Comparison of ENCODE assay signal across 8 mouse cellular contexts in genomic region chr12:111671431-111671902, GRCm38 (mm10). TPM values are rescaled to one million over a fixed set of nuclear protein-coding genes. Genes with fewer than 3 reads are reported as not detected.
DNase-seq lines count a peak whose midpoint lies in the region; ATAC-seq lines count a peak whose summit lies in the region.

No protein-coding gene starts in this region.

- ATAC-seq in heart, embryonic 16.5 days (replicated peaks; ENCODE audit: extremely low read depth, insufficient read depth, low FRiP score) = no peak
- ATAC-seq in lung, embryonic 15.5 days (ENCODE audit: borderline replicate concordance, extremely low read depth, low FRiP score, low TSS enrichment) = no peak; the same call in 1 of the 2 replicates
- peak; percentile 21; the same call in 1 of the 2 replicates for ATAC-seq in neutrophil, adult 5-6 weeks (ENCODE audit: extremely low read depth, insufficient number of reproducible peaks, low FRiP score, poor library complexity, severe bottlenecking)
- no peak for ATAC-seq in granulocyte monocyte progenitor cell, adult 5-6 weeks (replicated peaks; ENCODE audit: poor library complexity, severe bottlenecking)

- H3K4me2 ChIP-seq in heart, embryonic 16.5 days (ENCODE audit: low read depth, low read length) = peak overlapping the region; percentile 98
- peak overlapping the region; percentile 98 for H3K4me2 ChIP-seq in lung, embryonic 15.5 days

- H3K4me1 ChIP-seq in heart, embryonic 16.5 days (ENCODE audit: control insufficient read depth, insufficient read depth, low read length) = peaks cover 47% of the 10 kb centered on the region
- peaks cover 49% of the 10 kb centered on the region for H3K4me1 ChIP-seq in lung, embryonic 15.5 days

- peak overlapping the region; percentile 51; the same call in 1 of the 2 replicates for H3K27ac ChIP-seq in heart, embryonic 16.5 days (ENCODE audit: low read length)
- H3K27ac ChIP-seq in lung, embryonic 15.5 days = no peak overlapping the region

- H3K9me3 ChIP-seq in heart, embryonic 16.5 days (replicated peaks; ENCODE audit: control insufficient read depth, low read length) = no peaks in the 10 kb centered on the region
- H3K9me3 ChIP-seq in lung, embryonic 15.5 days = no peaks in the 10 kb centered on the region

- H3K36me3 ChIP-seq in heart, embryonic 16.5 days (ENCODE audit: control insufficient read depth, insufficient read depth) = no peaks in the 10 kb centered on the region
- no peaks in the 10 kb centered on the region for H3K36me3 ChIP-seq in lung, embryonic 15.5 days

- H3K4me3 ChIP-seq in heart, embryonic 16.5 days (ENCODE audit: low read length) = peak overlapping the region; percentile 76
- H3K4me3 ChIP-seq in lung, embryonic 15.5 days = peak overlapping the region; percentile 53

- H3K27me3 ChIP-seq in heart, embryonic 16.5 days (ENCODE audit: control insufficient read depth, insufficient read depth, low read length) = no peaks in the 10 kb centered on the region; the same call in 1 of the 2 replicates
- H3K27me3 ChIP-seq in lung, embryonic 15.5 days = peaks cover 48% of the 10 kb centered on the region

- WGBS in heart, embryonic 16.5 days = under 1% methylated on average over 34 of the region's 34 CpGs
- 0% methylated on average over 34 of the region's 34 CpGs for WGBS in lung, embryonic 15.5 days

- H3K9ac ChIP-seq in heart, embryonic 16.5 days (ENCODE audit: low read length) = peak overlapping the region; percentile 82
- peak overlapping the region; percentile 43 for H3K9ac ChIP-seq in lung, embryonic 15.5 days

- peak; percentile 70 to 72 for DNase-seq in B cell, adult 2 months
- DNase-seq in R1 (ENCODE audit: low read depth, low spot score) = peak; percentile 55
- peak; percentile 67 for DNase-seq in embryo, embryonic 11 days
- peak; percentile 48 to 78 for DNase-seq in kidney, postnatal 36 days

RNA-seq across cellular contexts. Expression of gene Ckb, which starts 0.7 kb away (rescaled TPM):
- 388 and 414 TPM in 2 replicates for polyA plus RNA-seq in heart, embryonic 16.5 days (2015; fragmentation: Nextera tagmentation; extraction: Ambion mirVana)
- 252 and 268 TPM in 2 replicates for polyA plus RNA-seq in lung, embryonic 15.5 days (2015; fragmentation: Nextera tagmentation; extraction: Ambion mirVana)
- total RNA-seq in neutrophil, adult 5-6 weeks (2017) = 4.3 and 4.5 TPM in 2 replicates
- 4.2 TPM in 1 of 2 replicates, not detected in the other for total RNA-seq in granulocyte monocyte progenitor cell, adult 5-6 weeks (2014; fragmentation: Nextera tagmentation)
- 0.57 and 1.4 TPM in 2 replicates for total RNA-seq in granulocyte monocyte progenitor cell, adult 5-6 weeks (2017)

RNA-seq across cellular contexts. Expression of gene Trmt61a, which starts 6.4 kb away (rescaled TPM):
- polyA plus RNA-seq in heart, embryonic 16.5 days (2015; fragmentation: Nextera tagmentation; extraction: Ambion mirVana) = 7.7 and 8.5 TPM in 2 replicates
- 11.1 and 13.7 TPM in 2 replicates for polyA plus RNA-seq in lung, embryonic 15.5 days (2015; fragmentation: Nextera tagmentation; extraction: Ambion mirVana)
- total RNA-seq in neutrophil, adult 5-6 weeks (2017) = 2.7 and 3.6 TPM in 2 replicates
- 18.6 and 21.9 TPM in 2 replicates for total RNA-seq in granulocyte monocyte progenitor cell, adult 5-6 weeks (2014; fragmentation: Nextera tagmentation)
- 10.0 and 10.1 TPM in 2 replicates for total RNA-seq in granulocyte monocyte progenitor cell, adult 5-6 weeks (2017)

RNA-seq across cellular contexts. Expression of gene Bag5, which starts 41.6 kb away (rescaled TPM):
- polyA plus RNA-seq in heart, embryonic 16.5 days (2015; fragmentation: Nextera tagmentation; extraction: Ambion mirVana) = 40.9 and 42.9 TPM in 2 replicates
- polyA plus RNA-seq in lung, embryonic 15.5 days (2015; fragmentation: Nextera tagmentation; extraction: Ambion mirVana) = 49.4 and 52.2 TPM in 2 replicates
- 19.8 and 20.5 TPM in 2 replicates for total RNA-seq in neutrophil, adult 5-6 weeks (2017)
- total RNA-seq in granulocyte monocyte progenitor cell, adult 5-6 weeks (2014; fragmentation: Nextera tagmentation) = 28.0 and 32.0 TPM in 2 replicates
- total RNA-seq in granulocyte monocyte progenitor cell, adult 5-6 weeks (2017) = 33.3 and 41.2 TPM in 2 replicates

RNA-seq across cellular contexts. Expression of gene Apopt1, which starts 41.6 kb away (rescaled TPM):
- polyA plus RNA-seq in heart, embryonic 16.5 days (2015; fragmentation: Nextera tagmentation; extraction: Ambion mirVana) = 40.2 and 43.9 TPM in 2 replicates
- 43.7 and 47.9 TPM in 2 replicates for polyA plus RNA-seq in lung, embryonic 15.5 days (2015; fragmentation: Nextera tagmentation; extraction: Ambion mirVana)
- total RNA-seq in neutrophil, adult 5-6 weeks (2017) = 19.5 and 25.1 TPM in 2 replicates
- 49.6 and 51.3 TPM in 2 replicates for total RNA-seq in granulocyte monocyte progenitor cell, adult 5-6 weeks (2014; fragmentation: Nextera tagmentation)
- total RNA-seq in granulocyte monocyte progenitor cell, adult 5-6 weeks (2017) = 57.2 and 60.9 TPM in 2 replicates
